Mouse (Mus musculus) heart, postnatal 10 days (tissue): ENCODE measurements around the gene Atp6v1g2. TPM values are rescaled to one million over a fixed set of nuclear protein-coding genes. Genes with fewer than 3 reads are reported as not detected.
A peak's percentile ranks its signal among the peaks of the same experiment; 100 is the strongest.
"Not testable (repeated sequence)": the region's sequence is repeated elsewhere in the genome, so short reads cannot be mapped to it uniquely, and the experiment has no call there.

ENCODE experiments used
- DNase-seq, 2 experiments: peaks; one replicate each; pipeline ENCODE4 v3.0.0; 2021
- intact Hi-C: fragments of 180-260 bp; cut with DNase I; formaldehyde crosslinking; loops from one replicate; pipeline ENCODE4 v1.15.1; 2025
- total RNA-seq, 2 experiments: library from RNA; stranded (reverse); gene quantifications; 2 replicates each; pipeline ENCODE4 v1.2.3; 2021

Gene Atp6v1g2
- total RNA-seq, 2 experiments from 2014 or later: 4.9 to 5.7 TPM

- intact Hi-C loops: loop anchor here (2.0 kb wide), 1 partner anchor 17 kb away; no protein-coding TSS in a partner anchor
- peak; percentile 70 to 71 for DNase-seq
These were observed 31.7 kb upstream of the Atp6v1g2 start, which contains the start of gene Tnf for GRCm38 (mm10) chr17:35201787-35202186. Gene Tnf, minus strand, starts transcription at chr17:35202007.

- intact Hi-C loops: no loop called here
- no peak for DNase-seq
These were observed 31.0 kb upstream of the Atp6v1g2 start for GRCm38 (mm10) chr17:35202442-35202841.

GRCm38 (mm10) chr17:35204494-35205379 is 28.7 kb upstream of the Atp6v1g2 start, which contains the start of gene Lta:
Gene Lta, minus strand, starts transcription at chr17:35205351.
- no peak for DNase-seq
- intact Hi-C loops: no loop called here

- intact Hi-C loops: no loop called here
These were observed 28.1 kb upstream of the Atp6v1g2 start for GRCm38 (mm10) chr17:35205380-35205769.

GRCm38 (mm10) chr17:35209785-35210535 is 23.5 kb upstream of the Atp6v1g2 start:
- intact Hi-C loops: no loop called here
- peak; percentile 21 to 44 for DNase-seq

More at GRCm38 (mm10) chr17:35205380-35205769, 28.1 kb upstream of the Atp6v1g2 start:
- DNase-seq: no peak

- no peak for DNase-seq
- intact Hi-C loops: no loop called here
These were observed 22.9 kb upstream of the Atp6v1g2 start for GRCm38 (mm10) chr17:35210593-35210992.

- DNase-seq: no peak
- intact Hi-C loops: no loop called here
These were observed 20.4 kb upstream of the Atp6v1g2 start for GRCm38 (mm10) chr17:35213071-35213470.

GRCm38 (mm10) chr17:35218516-35219193 is 14.8 kb upstream of the Atp6v1g2 start:
- intact Hi-C loops: loop anchor here (2.0 kb wide), 1 partner anchor 18 kb away; no protein-coding TSS in a partner anchor
- peak in 1 of 2 experiments; percentile 71 for DNase-seq

- intact Hi-C loops: loop anchor here (2.0 kb wide), 1 partner anchor 19 kb away; no protein-coding TSS in a partner anchor
- DNase-seq: no peak
These were observed 13.8 kb upstream of the Atp6v1g2 start for GRCm38 (mm10) chr17:35219601-35220041.

GRCm38 (mm10) chr17:35220156-35220952 is 13.1 kb upstream of the Atp6v1g2 start, which contains the start of gene Gm16181:
Gene Gm16181, plus strand, starts transcription at chr17:35220834.
- DNase-seq: peak; percentile 75 to 77
- intact Hi-C loops: no loop called here

GRCm38 (mm10) chr17:35222299-35222698 is 11.2 kb upstream of the Atp6v1g2 start:
- DNase-seq: peak in 1 of 2 experiments; percentile 32
- intact Hi-C loops: no loop called here

- no peak for DNase-seq
- intact Hi-C loops: no loop called here
These were observed 8.8 kb upstream of the Atp6v1g2 start for GRCm38 (mm10) chr17:35224641-35225040.

- intact Hi-C loops: no loop called here
- DNase-seq: no peak
These were observed 8.0 kb upstream of the Atp6v1g2 start for GRCm38 (mm10) chr17:35225456-35225855.

- intact Hi-C loops: loop anchor here (2.0 kb wide), 1 partner anchor 32 kb away; the partner anchor contains the start of gene Ltb
- DNase-seq: no peak
These were observed 6.9 kb upstream of the Atp6v1g2 start for GRCm38 (mm10) chr17:35226561-35227046.

- intact Hi-C loops: loop anchor here (10.0 kb wide), 2 partner anchors 226 to 386 kb away; partner anchors contain the start of gene Vars
- DNase-seq: no peak
These were observed 2.4 kb upstream of the Atp6v1g2 start for GRCm38 (mm10) chr17:35231022-35231421.

- DNase-seq: peak; percentile 88 to 93
- intact Hi-C loops: loop anchor here (1.0 to 10.0 kb wide), 4 partner anchors 54 to 387 kb away; partner anchors contain the start of gene Vars
These were observed 1.4 kb upstream of the Atp6v1g2 start for GRCm38 (mm10) chr17:35232043-35232442.

GRCm38 (mm10) chr17:35232659-35233058 is 801 bp upstream of the Atp6v1g2 start:
- no peak for DNase-seq
- intact Hi-C loops: loop anchor here (1.0 to 10.0 kb wide), 4 partner anchors 54 to 388 kb away; partner anchors contain the start of gene Vars

GRCm38 (mm10) chr17:35234090-35234489 is 630 bp downstream of the Atp6v1g2 start:
- DNase-seq: not testable (repeated sequence)
- intact Hi-C loops: loop anchor here (10.0 kb wide), 2 partner anchors 229 to 389 kb away; partner anchors contain the start of gene Vars

GRCm38 (mm10) chr17:35234903-35235302 is 1.4 kb downstream of the Atp6v1g2 start:
- peak in 1 of 2 experiments; percentile 67 for DNase-seq
- intact Hi-C loops: loop anchor here (5.0 to 10.0 kb wide), 3 partner anchors 113 to 390 kb away; partner anchors contain the start of genes Csnk2b, Gpank1 and Vars
